Mouse (Mus musculus): ENCODE measurements at regions not wholly inside any gene's neighbourhood (a gene's known extent, or its start where the extent isn't known, plus 50 kb on each side); places are given as distances from the start of the nearest gene placed in this dataset.

- TF ChIP-seq POLR2A (IDR thresholded peaks at IDR 0.05; ENCODE audit: control insufficient read depth, low read depth, low read length) (no peak), CTCF (IDR thresholded peaks at IDR 0.05; ENCODE audit: control insufficient read depth, insufficient read depth, insufficient replicate concordance, low read depth, low read length) (no peak)
Measured at GRCm38 (mm10) chr6:98846001-98846695, 503.6 kb upstream of the Gm765 start.

Data from testis, adult 2 months (tissue).